7 mouse cellular contexts compared by ENCODE assay signal in genomic region chr11:104114690-104115089, GRCm38 (mm10). TPM values are rescaled to one million over a fixed set of nuclear protein-coding genes. Genes with fewer than 3 reads are reported as not detected.
A peak's percentile ranks its signal among the peaks of the same experiment; 100 is the strongest.
DNase-seq lines count a peak whose midpoint lies in the region; ATAC-seq and TF ChIP-seq lines count a peak whose summit lies in the region.

No protein-coding gene starts in this region.

- peak; percentile 18 for DNase-seq in MEL-GATA-1-ER (ENCODE audit: extremely low read depth, low read depth)
- DNase-seq in adrenal gland, postnatal 14 days = peak; percentile 94
- DNase-seq in forelimb bud, embryonic 11.5 days (ENCODE audit: low read depth, low spot score) = peak; percentile 98
- peak; percentile 73 for DNase-seq in hindbrain, embryonic 11.5 days (ENCODE audit: low spot score)
- DNase-seq in layer of hippocampus, postnatal 14 days (ENCODE audit: low spot score in 2 of 2) = peak; percentile 46 to 58
- peak; percentile 95 for DNase-seq in mesoderm, embryonic 11.5 days (ENCODE audit: low read depth, low spot score)
- DNase-seq in stomach, postnatal 0 days (ENCODE audit: low spot score) = peak; percentile 73

- H3K4me3 ChIP-seq in hindbrain, embryonic 11.5 days (ENCODE audit: low read depth, low read length) = no peak overlapping the region
- H3K4me3 ChIP-seq in stomach, postnatal 0 days (ENCODE audit: low read depth, low read length) = no peak overlapping the region

- no peaks in the 10 kb centered on the region for H3K36me3 ChIP-seq in hindbrain, embryonic 11.5 days (ENCODE audit: control insufficient read depth, insufficient read depth, low read length)
- no peaks in the 10 kb centered on the region for H3K36me3 ChIP-seq in stomach, postnatal 0 days (ENCODE audit: control insufficient read depth, insufficient read depth, low read length)

- H3K27me3 ChIP-seq in hindbrain, embryonic 11.5 days (ENCODE audit: control insufficient read depth, insufficient read depth, low read length) = no peaks in the 10 kb centered on the region
- 0 out of 2 replicates have a peak, but pooled peaks cover 2% of the 10 kb centered on the region for H3K27me3 ChIP-seq in stomach, postnatal 0 days (ENCODE audit: control insufficient read depth, insufficient read depth, low read length)

- TF ChIP-seq CTCF in stomach, postnatal 0 days (IDR thresholded peaks at IDR 0.05; ENCODE audit: low read depth) = no peak

- no peaks in the 10 kb centered on the region for H3K9me3 ChIP-seq in hindbrain, embryonic 11.5 days (ENCODE audit: control insufficient read depth, low read length)
- H3K9me3 ChIP-seq in stomach, postnatal 0 days (ENCODE audit: control insufficient read depth, low read length) = no peaks in the 10 kb centered on the region

- H3K9ac ChIP-seq in hindbrain, embryonic 11.5 days (ENCODE audit: low read depth, low read length) = no peak overlapping the region
- no peak overlapping the region for H3K9ac ChIP-seq in stomach, postnatal 0 days (ENCODE audit: low read length)

- no peak for ATAC-seq in hindbrain, embryonic 11.5 days (ENCODE audit: low FRiP score)
- peak; percentile 68; the same call in 1 of the 2 replicates for ATAC-seq in stomach, postnatal 0 days (ENCODE audit: low FRiP score, low TSS enrichment)

- H3K27ac ChIP-seq in hindbrain, embryonic 11.5 days (ENCODE audit: low read depth, low read length) = no peak overlapping the region
- no peak overlapping the region for H3K27ac ChIP-seq in stomach, postnatal 0 days (replicated peaks)

- H3K4me1 ChIP-seq in hindbrain, embryonic 11.5 days (replicated peaks; ENCODE audit: control insufficient read depth, insufficient read depth, low read length) = no peaks in the 10 kb centered on the region
- H3K4me1 ChIP-seq in stomach, postnatal 0 days (replicated peaks; ENCODE audit: control insufficient read depth, insufficient read depth) = no peaks in the 10 kb centered on the region

- TF ChIP-seq EP300 in stomach, postnatal 0 days (optimal IDR thresholded peaks at IDR 0.05) = no peak

- no peak overlapping the region for H3K4me2 ChIP-seq in hindbrain, embryonic 11.5 days (replicated peaks; ENCODE audit: low read depth, low read length)
- no peak overlapping the region for H3K4me2 ChIP-seq in stomach, postnatal 0 days (replicated peaks; ENCODE audit: low read depth)

- WGBS in hindbrain, embryonic 11.5 days = 5% methylated on average over 7 of the region's 7 CpGs
- 4% methylated on average over 7 of the region's 7 CpGs for WGBS in stomach, postnatal 0 days

RNA-seq across cellular contexts. Expression of gene Crhr1, which starts 18.0 kb away (rescaled TPM):
- total RNA-seq in adrenal gland, postnatal 14 days (2021) = 0.15 TPM in 1 of 2 replicates, not detected in the other
- 0.73 and 1.1 TPM in 2 replicates for polyA plus RNA-seq in hindbrain, embryonic 11.5 days (2014; fragmentation: Nextera tagmentation; extraction: Ambion mirVana)
- 1 to 10 TPM; 8.0 to 8.3 TPM for total RNA-seq in layer of hippocampus, postnatal 14 days (2021)
- 0.04 and 0.07 TPM in 2 replicates for polyA plus RNA-seq in stomach, postnatal 0 days (2015; fragmentation: Nextera tagmentation; extraction: Ambion mirVana)

Comparison
In these comparisons a context has a peak if more than half of its experiments do, and no peak if none do; other contexts are left out.
1. DNase-seq: peak in every context shown above with its lines; median percentile 98 in forelimb bud, embryonic 11.5 days; 95 in mesoderm, embryonic 11.5 days; 94 in adrenal gland, postnatal 14 days; 73 in hindbrain, embryonic 11.5 days; 73 in stomach, postnatal 0 days; 52 in layer of hippocampus, postnatal 14 days; 18 in MEL-GATA-1-ER.